Mouse (Mus musculus): ENCODE results near the gene Slc16a6.

Slc16a6 gene

GRCm38 (mm10) chr11:109472821-109473170 lies 602 bp downstream of the Slc16a6 start:
- TF ChIP-seq GATA4 (IDR thresholded peaks at IDR 0.05; ENCODE audit: insufficient replicate concordance, low read length) = no peak

GRCm38 (mm10) chr11:109472171-109472691 lies 1.2 kb downstream of the Slc16a6 start:
- TF ChIP-seq GATA4 (IDR thresholded peaks at IDR 0.05; ENCODE audit: insufficient replicate concordance, low read length) = no peak

- no peak for TF ChIP-seq GATA4 (IDR thresholded peaks at IDR 0.05; ENCODE audit: insufficient replicate concordance, low read length)
These were observed 2.2 kb downstream of the Slc16a6 start for GRCm38 (mm10) chr11:109470921-109471861.

DNA sequence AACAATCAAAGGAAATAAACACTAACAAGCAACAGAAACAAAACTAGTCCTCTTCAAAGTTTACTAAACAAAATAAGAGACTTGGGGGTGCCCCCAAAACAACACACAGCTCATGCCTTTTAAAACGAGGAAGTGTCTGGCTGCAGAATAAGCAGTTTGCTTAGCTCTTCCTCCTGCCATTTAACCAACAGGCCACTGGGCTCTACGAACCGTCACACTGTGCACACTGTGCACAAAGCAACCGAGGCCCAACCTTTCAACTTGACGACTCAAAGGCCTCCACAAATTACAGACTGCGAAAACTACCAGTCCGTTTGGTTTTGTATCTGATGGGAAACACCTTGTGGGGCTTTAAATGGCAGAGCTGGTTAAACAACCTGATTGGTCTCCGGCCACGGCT lies 3.2 kb downstream of the Slc16a6 start:
- TF ChIP-seq GATA4 (IDR thresholded peaks at IDR 0.05; ENCODE audit: insufficient replicate concordance, low read length) = no peak

GRCm38 (mm10) chr11:109468133-109468532 lies 5.3 kb downstream of the Slc16a6 start:
- no peak for TF ChIP-seq GATA4 (IDR thresholded peaks at IDR 0.05; ENCODE audit: insufficient replicate concordance, low read length)

DNA sequence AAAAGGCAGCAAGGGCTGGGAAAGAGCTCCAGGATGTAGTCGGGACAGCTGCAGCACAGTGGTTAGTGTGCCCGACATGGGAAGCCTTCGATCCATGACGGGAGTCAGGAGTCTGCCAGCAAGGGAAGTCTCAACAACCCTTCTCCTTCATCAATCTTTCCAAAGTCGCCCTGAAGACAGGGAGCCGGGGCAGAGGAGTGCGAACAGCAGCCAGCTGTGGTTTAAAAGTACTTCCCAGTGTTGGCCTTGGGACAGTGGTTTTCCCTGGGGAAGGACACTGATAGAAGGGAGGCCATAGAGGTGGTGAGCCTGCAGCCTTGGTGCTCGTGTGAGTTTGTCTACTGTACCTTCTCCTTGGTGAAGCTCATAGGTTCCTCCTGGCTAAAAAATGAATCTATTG lies 6.4 kb downstream of the Slc16a6 start:
- no peak for TF ChIP-seq GATA4 (IDR thresholded peaks at IDR 0.05; ENCODE audit: insufficient replicate concordance, low read length)

- no peak for TF ChIP-seq GATA4 (IDR thresholded peaks at IDR 0.05; ENCODE audit: insufficient replicate concordance, low read length)
These were observed 8.3 kb downstream of the Slc16a6 start for GRCm38 (mm10) chr11:109465068-109465467.

- TF ChIP-seq GATA4 (IDR thresholded peaks at IDR 0.05; ENCODE audit: insufficient replicate concordance, low read length) = no peak
These were observed 12.8 kb downstream of the Slc16a6 start for GRCm38 (mm10) chr11:109460586-109460985.

DNA sequence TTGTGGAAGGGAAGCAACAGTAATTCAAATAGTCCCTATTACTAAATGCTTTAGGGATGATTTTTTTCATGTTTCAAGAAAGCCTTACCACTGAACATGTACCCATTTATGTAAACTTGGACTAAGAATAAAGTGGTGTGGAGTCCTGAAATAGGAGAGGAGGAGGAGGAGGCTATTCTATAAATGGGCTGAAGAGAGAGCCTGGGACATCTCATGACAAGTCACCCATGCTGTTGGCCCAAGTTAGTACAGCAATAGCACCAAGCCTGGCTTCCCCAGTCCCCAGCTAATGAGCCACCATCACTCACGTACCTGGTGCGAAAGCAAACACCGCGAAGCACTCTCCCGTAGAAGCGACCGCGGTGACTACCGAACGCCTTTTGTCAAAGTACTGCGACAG lies 15.2 kb downstream of the Slc16a6 start:
- TF ChIP-seq GATA4 (IDR thresholded peaks at IDR 0.05; ENCODE audit: insufficient replicate concordance, low read length) = no peak

- TF ChIP-seq GATA4 (IDR thresholded peaks at IDR 0.05; ENCODE audit: insufficient replicate concordance, low read length) = no peak
These were observed 17.1 kb downstream of the Slc16a6 start for GRCm38 (mm10) chr11:109456261-109456660.

- no peak for TF ChIP-seq GATA4 (IDR thresholded peaks at IDR 0.05; ENCODE audit: insufficient replicate concordance, low read length)
These were observed 22.2 kb downstream of the Slc16a6 start for GRCm38 (mm10) chr11:109451169-109451568.

- TF ChIP-seq GATA4 (IDR thresholded peaks at IDR 0.05; ENCODE audit: insufficient replicate concordance, low read length) = no peak
These were observed 27.9 kb downstream of the Slc16a6 start for GRCm38 (mm10) chr11:109445438-109446035.

DNA sequence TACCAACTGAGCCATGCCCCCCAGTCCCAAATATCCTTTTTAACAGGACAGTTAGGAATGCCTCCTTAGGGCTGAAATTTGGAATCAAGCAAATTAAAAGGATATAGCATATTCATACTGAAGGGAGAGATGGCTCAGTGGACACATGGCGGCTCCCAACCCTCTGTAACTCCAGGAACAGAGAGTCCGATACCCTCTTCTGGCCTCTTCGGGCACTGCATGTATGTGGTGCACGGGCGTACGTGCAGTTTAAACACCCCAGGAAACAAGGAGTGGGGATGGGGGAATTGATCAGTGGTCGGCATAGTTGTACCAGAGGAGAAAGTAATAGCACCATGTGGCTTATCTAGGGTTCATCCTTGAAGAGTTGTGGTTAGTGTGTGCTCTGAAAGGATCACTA lies 28.8 kb downstream of the Slc16a6 start:
- TF ChIP-seq GATA4 (IDR thresholded peaks at IDR 0.05; ENCODE audit: insufficient replicate concordance, low read length) = no peak

DNA sequence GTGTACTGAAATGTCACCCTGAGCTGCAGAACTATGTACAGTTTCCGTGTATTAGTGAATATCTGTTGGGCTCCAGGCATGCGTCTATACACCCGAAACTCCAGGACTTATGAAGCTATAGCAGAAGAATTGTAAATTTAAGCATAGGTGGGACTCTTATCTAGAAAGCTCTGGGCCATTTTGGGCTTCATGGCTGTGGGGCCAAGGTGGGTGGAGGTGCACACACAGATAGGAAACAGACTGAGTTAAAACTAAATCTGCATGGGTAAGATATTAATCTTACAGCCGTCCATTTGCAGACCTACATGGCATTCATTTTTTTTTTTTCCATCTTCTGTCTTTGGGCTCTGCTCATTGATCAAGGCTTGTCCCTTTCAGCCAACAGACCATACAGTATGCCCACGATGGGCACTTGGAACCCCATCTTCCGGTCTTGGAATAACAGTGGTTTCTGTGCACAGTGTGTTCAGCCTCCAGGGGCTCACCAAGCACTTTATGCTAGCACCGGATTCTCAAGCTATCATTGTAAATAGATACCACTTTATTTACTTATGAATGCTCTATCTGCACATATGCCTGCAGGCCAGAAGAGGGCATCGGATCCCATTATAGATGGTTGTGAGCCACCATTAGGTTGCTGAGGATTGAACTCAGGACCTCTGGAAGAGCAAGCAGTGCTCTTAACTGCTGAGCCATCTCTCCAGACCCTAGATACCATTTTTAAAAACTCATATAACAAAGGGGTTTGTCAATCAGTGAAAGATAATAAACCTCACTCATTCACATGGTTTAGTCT lies 29.7 kb downstream of the Slc16a6 start:
- TF ChIP-seq GATA4 (IDR thresholded peaks at IDR 0.05; ENCODE audit: insufficient replicate concordance, low read length) = no peak

GRCm38 (mm10) chr11:109442166-109442730 lies 31.1 kb downstream of the Slc16a6 start:
- no peak for TF ChIP-seq GATA4 (IDR thresholded peaks at IDR 0.05; ENCODE audit: insufficient replicate concordance, low read length)

Measured in liver, adult (tissue).